Mouse (Mus musculus): ENCODE data around the gene Amer3.
A peak's percentile ranks its signal among the peaks of the same experiment; 100 is the strongest.
"Not testable (repeated sequence)": the region's sequence is repeated elsewhere in the genome, so short reads cannot be mapped to it uniquely, and the experiment has no call there.

Amer3 gene

GRCm38 (mm10) chr1:34578851-34579781 lies at the start of gene Amer3:
Amer3 (plus strand) TSS chr1:34579657.
- DNase-seq, result peak; percentile 88 to 92

GRCm38 (mm10) chr1:34534574-34534973 lies 44.9 kb upstream of the Amer3 start:
- not testable (repeated sequence) for DNase-seq

GRCm38 (mm10) chr1:34535043-34535698 lies 44.3 kb upstream of the Amer3 start, which contains the start of gene Cfc1:
Cfc1 (plus strand) TSS chr1:34535648.
- DNase-seq, result not testable (repeated sequence)

GRCm38 (mm10) chr1:34536291-34536766 lies 43.1 kb upstream of the Amer3 start:
- no peak for DNase-seq

GRCm38 (mm10) chr1:34536767-34537485 lies 42.5 kb upstream of the Amer3 start:
- no peak for DNase-seq

GRCm38 (mm10) chr1:34547074-34547473 lies 32.4 kb upstream of the Amer3 start:
- DNase-seq, result no peak

GRCm38 (mm10) chr1:34553690-34554089 lies 25.8 kb upstream of the Amer3 start:
- DNase-seq, result no peak

GRCm38 (mm10) chr1:34554275-34554674 lies 25.2 kb upstream of the Amer3 start:
- DNase-seq, result no peak

- DNase-seq, result no peak
Measured at GRCm38 (mm10) chr1:34560843-34561242, 18.6 kb upstream of the Amer3 start, which contains the start of gene Prss40. Prss40 (minus strand) TSS chr1:34560943.

- no peak for DNase-seq
Measured at GRCm38 (mm10) chr1:34564383-34565045, 14.9 kb upstream of the Amer3 start.

GRCm38 (mm10) chr1:34568120-34568519 lies 11.3 kb upstream of the Amer3 start:
- DNase-seq, result no peak

GRCm38 (mm10) chr1:34569876-34570275 lies 9.6 kb upstream of the Amer3 start:
- DNase-seq, result no peak

GRCm38 (mm10) chr1:34571431-34571830 lies 8.0 kb upstream of the Amer3 start:
- no peak for DNase-seq

GRCm38 (mm10) chr1:34573221-34573620 lies 6.2 kb upstream of the Amer3 start:
- DNase-seq, result no peak

- DNase-seq, result peak; percentile 60 to 62
Measured at GRCm38 (mm10) chr1:34579782-34580356, 412 bp downstream of the Amer3 start.

GRCm38 (mm10) chr1:34582218-34582617 lies 2.8 kb downstream of the Amer3 start:
- no peak for DNase-seq

GRCm38 (mm10) chr1:34583821-34584263 lies 4.4 kb downstream of the Amer3 start:
- DNase-seq, result peak; percentile 98

GRCm38 (mm10) chr1:34584736-34585135 lies 5.3 kb downstream of the Amer3 start:
- DNase-seq, result peak; percentile 44 to 55

- no peak for DNase-seq
Measured at GRCm38 (mm10) chr1:34587298-34588096, 8.0 kb downstream of the Amer3 start.

- DNase-seq, result peak; percentile 13 to 35
Measured at GRCm38 (mm10) chr1:34600000-34600399, 20.5 kb downstream of the Amer3 start.
